Mouse (Mus musculus) intestine, postnatal 0 days (tissue): ENCODE results near the gene Aqr. TPM values are rescaled to one million over a fixed set of nuclear protein-coding genes. Genes with fewer than 3 reads are reported as not detected.
A peak's percentile ranks its signal among the peaks of the same experiment; 100 is the strongest.

Experiments
- ATAC-seq: fragments of 200-750 bp; cut with Nextera tagmentation; 2 replicates; pipeline ENCODE4 v1.8.0; 2017; ENCODE audit warnings: mild to moderate bottlenecking, moderate TSS enrichment, moderate library complexity
- H3K27ac ChIP-seq: fragments of 300-500 bp; sonication (generic); 2 replicates; pipeline ENCODE4 v1.5.1; 2014; ENCODE audit warnings: mild to moderate bottlenecking, low read depth, low read length, moderate library complexity
- H3K27me3 ChIP-seq: fragments of 300-500 bp; sonication (generic); replicated peaks from 2 replicates; pipeline ENCODE4 v1.6.1; 2014; ENCODE audit warnings: low read length, mixed read lengths; ENCODE audit not compliant: control insufficient read depth, insufficient read depth
- H3K36me3 ChIP-seq: fragments of 300-500 bp; sonication (generic); 2 replicates; pipeline ENCODE4 v1.6.1; 2014; ENCODE audit warnings: mild to moderate bottlenecking, moderate library complexity; ENCODE audit not compliant: control insufficient read depth, insufficient read depth
- H3K4me1 ChIP-seq: fragments of 300-500 bp; sonication (generic); replicated peaks from 2 replicates; pipeline ENCODE4 v1.6.1; 2014; ENCODE audit warnings: antibody characterized with exemption, low read length, mixed read lengths; ENCODE audit not compliant: control insufficient read depth, insufficient read depth
- H3K4me2 ChIP-seq: fragments of 300-500 bp; sonication (generic); replicated peaks from 2 replicates; pipeline ENCODE4 v1.6.1; 2014; ENCODE audit warnings: low read depth, mild to moderate bottlenecking, moderate library complexity
- H3K4me3 ChIP-seq: fragments of 300-500 bp; sonication (generic); 2 replicates; pipeline ENCODE4 v1.5.1; 2014; ENCODE audit warnings: low read depth, low read length
- H3K9ac ChIP-seq: fragments of 300-500 bp; sonication (generic); 2 replicates; pipeline ENCODE4 v1.6.1; 2014; ENCODE audit warnings: mild to moderate bottlenecking, low read depth, low read length
- H3K9me3 ChIP-seq: fragments of 300-500 bp; sonication (generic); 2 replicates; pipeline ENCODE4 v1.6.1; 2016; ENCODE audit warnings: mixed run types; ENCODE audit not compliant: control insufficient read depth
- CTCF ChIP-seq: sonication (generic); IDR thresholded peaks from 2 replicates; pipeline ENCODE4 v1.5.1; 2016; ENCODE audit warnings: low read depth, mild to moderate bottlenecking, control low read depth, antibody characterized with exemption, moderate library complexity
- WGBS: fragments of 180-500 bp; shearing (Covaris S2); extraction: QIAGEN DNeasy Blood & Tissue Kit; methylation state at CpG from one replicate; pipeline ENCODE4 v1.1.7; 2014; 5-methylcytosine and 5-hydroxymethylcytosine counted together
- polyA plus RNA-seq: library from polyadenylated mRNA; unstranded; fragments of >200 nt; fragmentation: Nextera tagmentation; extraction: Ambion mirVana; gene quantifications from 2 replicates; pipeline ENCODE4 v1.2.1, GENCODE M21; 2015

Aqr gene
- polyA plus RNA-seq, 1 experiment from 2014 or later: 26.7 TPM

DNA sequence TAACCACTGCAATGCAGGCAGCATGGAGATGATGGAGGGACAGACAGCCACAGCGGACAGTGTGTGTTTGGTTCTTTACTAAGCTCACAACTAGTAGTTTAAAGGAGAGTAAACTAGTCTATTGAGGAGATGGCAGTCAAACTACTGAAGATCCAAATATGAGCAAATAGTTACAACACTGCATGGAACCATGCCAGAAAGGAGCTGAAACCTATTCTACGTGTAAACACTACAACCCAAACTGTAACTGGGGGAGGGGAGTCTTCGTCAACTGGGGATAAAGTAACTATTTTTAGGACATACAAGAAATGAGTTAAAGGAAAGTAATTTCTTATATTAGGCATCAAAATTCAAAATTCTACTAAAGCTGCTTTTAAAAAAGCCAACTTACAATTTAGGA, 84.4 kb downstream of the Aqr start:
- no peak overlapping the region for H3K4me3 ChIP-seq
- no peak overlapping the region for H3K27ac ChIP-seq
- no peak for ATAC-seq
- no peaks in the 10 kb centered on the region for H3K4me1 ChIP-seq
- WGBS: 74% methylated on average over 3 of the region's 3 CpGs
- H3K9me3 ChIP-seq: no peaks in the 10 kb centered on the region
- H3K9ac ChIP-seq: no peak overlapping the region
- no peak for TF ChIP-seq CTCF
- H3K27me3 ChIP-seq: no peaks in the 10 kb centered on the region
- peaks cover 73% of the 10 kb centered on the region for H3K36me3 ChIP-seq
- H3K4me2 ChIP-seq: no peak overlapping the region

GRCm38 (mm10) chr2:114100834-114101233, 86.0 kb downstream of the Aqr start:
- 93% methylated on average over 9 of the region's 9 CpGs for WGBS
- H3K4me3 ChIP-seq: no peak overlapping the region

GRCm38 (mm10) chr2:114099816-114100215, 87.0 kb downstream of the Aqr start:
- Histone ChIP-seq H3K27ac (no peak overlapping the region), H3K36me3 (peaks cover 54% of the 10 kb centered on the region), H3K9ac (no peak overlapping the region), H3K4me1 (no peaks in the 10 kb centered on the region), H3K27me3 (no peaks in the 10 kb centered on the region), H3K4me2 (no peak overlapping the region), H3K9me3 (no peaks in the 10 kb centered on the region), H3K4me3 (no peak overlapping the region)
- TF ChIP-seq CTCF: no peak
- ATAC-seq: no peak
- 83% methylated on average over 3 of the region's 3 CpGs for WGBS

More at GRCm38 (mm10) chr2:114100834-114101233, 86.0 kb downstream of the Aqr start:
- H3K9ac ChIP-seq: no peak overlapping the region
- no peak overlapping the region for H3K4me2 ChIP-seq
- TF ChIP-seq CTCF: no peak
- no peaks in the 10 kb centered on the region for H3K4me1 ChIP-seq
- no peak for ATAC-seq
- H3K27me3 ChIP-seq: no peaks in the 10 kb centered on the region
- peaks cover 64% of the 10 kb centered on the region for H3K36me3 ChIP-seq
- H3K9me3 ChIP-seq: no peaks in the 10 kb centered on the region
- H3K27ac ChIP-seq: no peak overlapping the region

DNA sequence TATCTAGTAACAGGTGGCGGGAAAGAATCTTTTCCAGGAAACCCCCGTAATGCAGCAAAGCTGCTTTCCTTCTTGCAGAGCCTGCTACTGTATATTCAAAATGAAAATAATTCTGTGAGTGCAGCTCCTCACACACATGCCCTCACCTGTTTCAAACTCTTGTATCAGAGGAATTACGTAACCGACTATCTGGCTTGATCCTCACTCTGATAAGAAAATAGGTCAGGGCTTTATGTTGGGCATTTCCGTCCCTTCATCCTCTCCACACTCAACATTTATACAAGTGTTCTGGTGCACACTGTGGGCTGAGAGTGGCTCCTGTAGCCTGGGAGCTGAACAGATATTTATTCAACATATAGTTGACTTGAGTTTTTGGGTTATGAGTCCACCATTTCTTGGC, 87.7 kb downstream of the Aqr start:
- no peak for ATAC-seq
- 89% methylated on average over 5 of the region's 5 CpGs for WGBS
- Histone ChIP-seq H3K27ac (no peak overlapping the region), H3K4me3 (no peak overlapping the region), H3K4me1 (no peaks in the 10 kb centered on the region), H3K27me3 (no peaks in the 10 kb centered on the region), H3K9me3 (no peaks in the 10 kb centered on the region), H3K36me3 (peaks cover 47% of the 10 kb centered on the region), H3K4me2 (no peak overlapping the region), H3K9ac (no peak overlapping the region)
- no peak for TF ChIP-seq CTCF

GRCm38 (mm10) chr2:114097627-114098026, 89.2 kb downstream of the Aqr start:
- TF ChIP-seq CTCF: no peak
- no peaks in the 10 kb centered on the region for H3K4me1 ChIP-seq
- H3K4me2 ChIP-seq: no peak overlapping the region
- H3K27ac ChIP-seq: no peak overlapping the region
- no peaks in the 10 kb centered on the region for H3K9me3 ChIP-seq
- ATAC-seq: 0 out of 2 replicates have a peak, but pooled peaks have one; percentile 45
- no peak overlapping the region for H3K4me3 ChIP-seq
- no peak overlapping the region for H3K9ac ChIP-seq
- H3K27me3 ChIP-seq: no peaks in the 10 kb centered on the region
- H3K36me3 ChIP-seq: peaks cover 36% of the 10 kb centered on the region
- WGBS: 73% methylated on average over 4 of the region's 4 CpGs

- Histone ChIP-seq H3K9me3 (no peaks in the 10 kb centered on the region), H3K36me3 (peaks cover 26% of the 10 kb centered on the region), H3K4me3 (no peak overlapping the region), H3K4me1 (no peaks in the 10 kb centered on the region), H3K27me3 (no peaks in the 10 kb centered on the region), H3K4me2 (no peak overlapping the region), H3K9ac (no peak overlapping the region), H3K27ac (no peak overlapping the region)
- no peak for ATAC-seq
- WGBS: 70% methylated on average over 1 of the region's 1 CpGs
- TF ChIP-seq CTCF: no peak
Measured at GRCm38 (mm10) chr2:114096570-114096969, 90.3 kb downstream of the Aqr start.

- 82% methylated on average over 5 of the region's 5 CpGs for WGBS
- H3K9ac ChIP-seq: no peak overlapping the region
- no peaks in the 10 kb centered on the region for H3K27me3 ChIP-seq
- peaks cover 15% of the 10 kb centered on the region for H3K36me3 ChIP-seq
- H3K4me1 ChIP-seq: no peaks in the 10 kb centered on the region
- no peak for ATAC-seq
- H3K4me2 ChIP-seq: no peak overlapping the region
- H3K4me3 ChIP-seq: no peak overlapping the region
- H3K27ac ChIP-seq: no peak overlapping the region
- no peaks in the 10 kb centered on the region for H3K9me3 ChIP-seq
- TF ChIP-seq CTCF: no peak
Measured at GRCm38 (mm10) chr2:114095348-114095747, 91.5 kb downstream of the Aqr start.
